Mouse (Mus musculus) brain, embryonic 14.5 days (tissue): ENCODE results near the gene Gimap4.

Experiments
- CTCF ChIP-seq: fragments of 200-500 bp; IDR thresholded peaks from 2 replicates; pipeline ENCODE4 v1.5.1; 2012; ENCODE audit warnings: inconsistent platforms, mild to moderate bottlenecking, moderate library complexity, borderline replicate concordance; ENCODE audit not compliant: insufficient read depth, insufficient read length; ENCODE audit errors: extremely low read depth
- POLR2A ChIP-seq: fragments of 200-500 bp; IDR thresholded peaks from 2 replicates; pipeline ENCODE4 v1.6.1; 2012; ENCODE audit warnings: mild to moderate bottlenecking, inconsistent platforms, borderline replicate concordance; ENCODE audit not compliant: poor library complexity, insufficient read depth, insufficient read length, severe bottlenecking; ENCODE audit errors: extremely low read depth

DNA sequence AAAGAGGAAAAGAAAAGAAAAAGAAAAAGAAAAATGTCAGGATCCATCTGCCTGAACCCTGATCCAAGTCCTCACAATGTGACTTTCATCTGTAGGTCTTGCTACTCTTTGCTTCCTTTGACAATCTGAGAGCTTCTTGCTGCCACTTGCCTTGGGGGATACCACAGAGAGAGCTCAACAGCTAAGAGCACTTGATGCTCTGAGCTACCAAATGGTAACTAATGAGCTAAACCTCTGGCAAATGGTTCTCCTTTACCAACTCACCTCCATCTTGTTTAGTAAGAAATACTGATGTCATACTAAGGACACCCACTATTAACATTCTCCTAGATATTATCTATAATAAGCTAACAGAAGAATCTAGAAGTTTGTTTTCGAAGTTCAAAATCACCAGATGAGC lies 49.3 kb downstream of the Gimap4 start:
- TF ChIP-seq CTCF (no peak), POLR2A (no peak)
